Comparison of ENCODE assay signal across 7 mouse cellular contexts in genomic region chr4:37034200-37034599, GRCm38 (mm10).
A peak's percentile ranks its signal among the peaks of the same experiment; 100 is the strongest.
DNase-seq lines count a peak whose midpoint lies in the region.

No protein-coding gene starts in this region.

- intact Hi-C loops in heart, postnatal 25 days (cut with DNase I), result no loop called here

- DNase-seq in kidney, postnatal 4 days, result peak; percentile 2 to 3
- no peak for DNase-seq in kidney, adult 9 months
- peak; percentile 4 to 12 for DNase-seq in frontal cortex, postnatal 10 days (ENCODE audit: low spot score in 2 of 2)
- peak; percentile 5 to 20 for DNase-seq in layer of hippocampus, postnatal 25 days (ENCODE audit: extremely low spot score in 1 of 2, low spot score in 1 of 2)
- DNase-seq in right cerebral cortex, adult 18-20 months, result peak; percentile 41
- DNase-seq in heart, postnatal 25 days (ENCODE audit: low spot score), result no peak
- DNase-seq in urinary bladder, postnatal 4 days (ENCODE audit: low spot score in 2 of 2), result no peak

Comparison
In these comparisons a context has a peak if more than half of its experiments do, and no peak if none do; other contexts are left out.
1. DNase-seq: peak in kidney, postnatal 4 days (2 of 2), frontal cortex, postnatal 10 days (2 of 2), layer of hippocampus, postnatal 25 days (2 of 2) and right cerebral cortex, adult 18-20 months (single experiment); none in kidney, adult 9 months (single experiment), heart, postnatal 25 days (single experiment) and urinary bladder, postnatal 4 days (0 of 2).